Mouse (Mus musculus) urinary bladder, postnatal 4 days (tissue): ENCODE data around the gene Srrd.

Experiments
- DNase-seq, 2 experiments: peaks; one replicate each; pipeline ENCODE4 v3.0.0; 2021 to 2022; ENCODE audit warnings: low spot score in 2 of 2

Srrd gene

DNA sequence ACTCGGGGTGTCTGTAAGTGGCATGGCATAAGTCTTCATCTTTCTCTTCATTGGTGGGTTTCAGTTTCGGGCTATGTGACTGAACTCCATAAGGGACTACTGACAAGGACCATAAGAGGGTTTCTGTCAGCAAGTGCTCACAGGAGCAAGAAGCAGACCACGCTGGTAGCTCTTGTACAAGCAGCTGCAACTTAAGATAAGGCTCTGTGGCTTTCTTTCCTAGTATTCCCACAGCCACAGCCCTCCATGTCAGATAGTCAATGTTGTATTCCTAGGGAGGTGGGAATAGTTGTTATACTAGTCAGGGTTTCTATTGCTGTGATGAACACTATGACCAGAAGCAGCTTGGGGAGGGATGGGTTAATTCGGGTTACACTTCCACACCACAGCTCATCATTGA is 16.7 kb upstream of the Srrd start:
- DNase-seq: no peak

DNA sequence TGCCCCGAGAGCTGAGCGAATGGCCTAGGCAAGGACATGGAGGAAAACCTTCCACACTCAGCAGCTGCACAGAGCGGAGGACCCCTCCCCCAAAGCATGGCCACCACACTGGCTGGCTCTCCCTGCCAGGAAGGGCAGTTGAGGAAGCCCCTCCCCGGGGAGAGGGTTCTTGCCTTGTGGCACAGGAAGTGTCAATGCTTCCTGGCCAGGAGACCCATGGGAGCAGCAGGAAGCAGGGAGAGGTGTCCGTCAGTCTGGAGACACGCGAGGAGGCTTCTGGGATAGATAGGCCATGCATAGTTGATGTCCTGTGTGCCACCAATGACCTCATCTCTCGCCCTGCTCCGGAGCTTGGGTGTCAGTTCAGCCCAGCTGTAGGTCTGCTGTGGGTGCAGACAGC is 13.5 kb upstream of the Srrd start:
- DNase-seq: no peak

DNA sequence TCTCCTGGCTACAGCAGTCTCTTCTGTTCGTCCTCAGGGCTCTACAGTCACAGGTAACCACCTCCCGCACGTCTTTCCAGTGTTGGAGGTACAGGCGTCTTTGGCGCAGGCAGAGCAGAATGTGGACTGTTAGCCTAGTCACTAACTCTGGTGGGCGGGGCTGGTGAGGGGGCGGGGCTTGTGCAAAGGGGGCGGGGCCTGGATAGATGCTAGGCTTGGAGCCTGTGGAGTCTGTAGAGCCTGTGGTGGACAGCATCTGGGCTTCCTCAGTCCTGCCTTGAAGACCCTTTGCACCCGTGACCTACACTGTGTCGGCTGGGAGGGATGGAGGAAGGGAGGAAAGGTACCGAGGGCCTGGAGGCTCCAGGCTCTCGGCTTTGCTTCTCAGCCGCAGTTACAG is 13.1 kb upstream of the Srrd start, which contains the start of gene Gm6583:
Gene Gm6583, minus strand, starts transcription at position 124 of the 400 bp plus-strand sequence.
- DNase-seq: no peak

- no peak for DNase-seq
These were observed 12.7 kb upstream of the Srrd start for GRCm38 (mm10) chr5:112355493-112355892.

DNA sequence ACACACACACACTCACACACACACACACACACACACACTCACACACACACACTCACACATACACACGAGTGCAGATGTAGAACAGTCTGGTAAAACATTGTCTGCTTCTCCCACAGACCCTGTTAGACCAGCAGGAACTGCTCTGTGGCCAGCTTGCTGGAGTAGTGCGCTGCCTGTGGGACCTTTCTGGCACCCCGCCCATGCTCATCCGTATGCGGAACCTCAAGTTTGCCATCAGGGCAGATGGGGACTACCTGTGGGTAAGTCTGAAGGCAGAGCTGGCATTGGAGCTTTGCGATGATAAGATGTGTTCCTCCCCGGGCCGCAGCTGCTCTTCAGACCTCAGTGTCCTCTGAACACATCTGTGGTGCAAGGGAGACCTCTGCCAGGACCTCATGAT is 6.3 kb upstream of the Srrd start:
- DNase-seq: no peak

DNA sequence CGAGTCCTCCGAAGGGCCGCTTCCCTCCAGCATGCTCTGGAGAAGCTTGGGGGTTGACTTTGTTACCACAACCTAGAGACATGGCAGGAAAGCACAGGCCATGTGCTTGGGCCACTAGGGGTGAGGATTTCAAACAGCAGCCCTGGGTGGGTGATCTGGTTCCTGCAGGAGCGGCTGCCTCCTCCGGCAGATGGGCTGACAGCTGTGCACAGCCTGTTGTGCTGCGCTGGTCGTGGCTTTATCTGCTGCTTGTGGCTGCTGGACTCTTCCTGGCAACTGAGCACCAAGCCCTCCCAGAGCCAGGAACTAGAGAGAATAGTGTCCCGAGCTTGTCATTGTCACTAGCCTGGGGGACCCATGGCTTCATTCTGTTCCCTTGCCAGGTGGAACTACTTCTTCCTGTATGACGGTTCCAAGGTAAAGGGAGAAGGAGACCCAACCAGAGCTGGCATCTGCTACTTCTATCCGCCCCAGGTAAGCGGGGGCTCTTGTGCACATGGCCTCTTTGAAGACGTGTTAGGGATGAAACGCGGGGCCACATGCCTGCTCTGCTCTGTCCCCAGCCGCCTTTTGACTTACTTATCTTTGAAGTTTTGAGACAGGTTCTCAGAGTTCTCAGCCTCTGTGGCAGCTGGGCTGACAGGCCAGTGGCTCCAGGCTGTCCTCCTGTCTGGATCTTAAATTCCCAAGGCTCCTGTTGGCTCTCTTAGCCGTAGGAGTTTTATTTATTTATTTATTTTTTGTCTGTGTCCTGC is 3.5 kb upstream of the Srrd start:
- DNase-seq: no peak

- DNase-seq: no peak
These were observed 1.5 kb upstream of the Srrd start for GRCm38 (mm10) chr5:112344092-112344960.

GRCm38 (mm10) chr5:112343205-112343595 is 360 bp upstream of the Srrd start:
- no peak for DNase-seq

GRCm38 (mm10) chr5:112339215-112339614 is 3.6 kb downstream of the Srrd start:
- DNase-seq: no peak

GRCm38 (mm10) chr5:112337004-112337403 is 5.8 kb downstream of the Srrd start:
- DNase-seq: no peak

GRCm38 (mm10) chr5:112335473-112335872 is 7.4 kb downstream of the Srrd start:
- DNase-seq: peak in 1 of 2 experiments; percentile 32

- DNase-seq: no peak
These were observed 12.9 kb downstream of the Srrd start for GRCm38 (mm10) chr5:112329805-112330564.

GRCm38 (mm10) chr5:112327854-112328253 is 15.0 kb downstream of the Srrd start:
- no peak for DNase-seq

- DNase-seq: no peak
These were observed 16.3 kb downstream of the Srrd start for GRCm38 (mm10) chr5:112326446-112327009.

DNA sequence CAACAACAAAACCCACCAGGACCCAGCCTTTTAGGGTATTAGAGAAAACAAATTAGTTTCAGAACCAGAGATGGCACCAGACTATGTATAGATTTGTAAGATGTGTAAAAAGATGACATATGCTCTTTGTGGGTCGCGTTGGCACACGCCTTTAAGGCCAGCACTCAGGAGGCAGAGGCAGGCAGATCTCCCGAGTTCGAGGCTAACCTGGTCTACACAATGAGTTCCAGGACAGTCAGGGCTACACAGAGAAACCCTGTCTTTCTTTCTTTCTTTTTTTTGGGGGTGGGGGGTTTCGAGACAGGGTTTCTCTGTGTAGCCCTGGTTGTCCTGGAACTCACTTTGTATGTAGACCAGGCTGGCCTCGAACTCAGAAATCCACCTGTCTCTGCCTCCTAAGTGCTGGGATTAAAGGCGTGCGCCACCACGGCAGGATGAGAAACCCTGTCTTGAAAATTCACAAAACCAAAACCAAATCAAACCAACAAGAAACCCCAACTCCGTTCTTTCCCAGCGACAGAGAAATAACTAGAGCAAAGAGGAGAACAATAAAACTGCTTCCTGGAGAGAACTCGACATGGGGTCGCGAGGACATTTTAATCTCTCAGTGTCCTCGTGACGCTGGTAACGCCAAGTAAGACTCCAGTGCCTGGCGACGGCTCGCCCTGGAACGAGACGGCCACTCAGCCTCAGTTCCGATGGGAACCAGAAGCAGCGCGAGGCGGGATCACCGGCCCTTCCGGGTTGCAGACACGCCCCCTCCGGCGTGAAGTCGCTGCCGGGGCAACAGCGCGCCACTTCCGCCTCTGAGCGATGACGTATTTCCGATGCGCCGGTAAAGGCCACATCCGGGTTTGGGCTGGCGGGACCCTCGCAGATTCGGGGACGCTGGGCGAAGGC is 17.0 kb downstream of the Srrd start, which contains the start of gene Tfip11:
Gene Tfip11, plus strand, starts transcription at position 813 of the 900 bp plus-strand sequence.
- DNase-seq: peak; percentile 93 to 97

DNA sequence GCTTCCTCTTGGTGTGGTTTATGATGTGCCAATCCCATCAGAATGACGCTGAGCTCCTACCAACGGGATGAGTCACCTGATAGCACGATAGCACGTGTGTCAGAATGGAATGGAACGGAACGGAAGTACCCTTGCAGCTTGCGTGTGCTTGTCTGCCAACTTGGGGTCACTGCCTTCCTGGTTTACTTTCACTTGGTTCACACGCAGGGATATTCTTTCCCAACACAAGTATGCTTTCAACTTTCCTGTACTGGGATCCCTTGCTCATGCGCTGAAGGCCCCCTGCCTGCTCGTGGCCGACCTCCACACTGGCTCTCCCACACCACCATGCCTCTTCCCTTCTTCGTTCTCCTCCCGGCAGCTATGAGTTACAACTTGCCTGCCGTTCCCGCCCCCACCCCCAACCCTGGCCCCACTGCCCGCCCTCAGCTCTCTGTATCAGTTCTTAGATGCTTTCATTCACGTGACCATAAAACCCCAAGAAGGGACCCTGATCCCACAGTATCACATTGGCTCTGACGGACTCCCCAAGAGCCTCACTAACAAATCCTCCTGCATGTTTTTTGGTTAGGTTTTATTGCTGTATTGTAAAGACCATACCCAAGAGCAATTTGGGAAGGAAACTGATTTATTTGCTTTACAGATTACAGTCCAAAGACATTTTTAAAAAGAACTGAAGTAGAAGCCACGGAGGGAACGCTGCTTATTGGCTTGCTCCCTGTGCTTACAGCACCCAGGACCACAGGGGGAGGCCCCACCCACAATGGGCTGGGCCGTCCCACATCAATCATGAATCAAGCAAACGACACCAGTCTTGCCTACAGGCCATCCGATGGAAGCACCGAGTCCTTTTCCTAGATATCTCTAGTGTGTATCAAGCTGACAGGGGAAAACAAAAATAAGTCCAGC is 17.9 kb downstream of the Srrd start:
- DNase-seq: no peak

DNA sequence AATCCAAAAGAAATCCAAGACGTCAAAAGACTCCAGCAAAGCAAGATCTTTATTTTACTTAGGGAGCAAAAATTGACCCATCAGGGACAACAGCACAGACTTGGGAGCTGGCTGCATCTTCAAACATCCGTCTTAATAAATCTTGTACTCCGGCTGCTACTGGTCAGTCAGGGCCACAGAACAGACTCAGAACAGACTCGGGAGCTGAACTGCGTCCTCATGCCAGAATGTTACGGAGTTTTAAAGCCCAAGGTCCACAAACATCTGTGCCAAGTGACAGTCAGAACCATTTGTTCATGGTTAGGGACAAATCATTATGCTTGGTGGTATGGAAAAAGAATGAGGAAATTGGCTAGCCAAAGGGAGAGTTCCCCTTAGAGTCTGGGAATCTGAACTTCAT is 19.6 kb downstream of the Srrd start:
- DNase-seq: no peak

- no peak for DNase-seq
These were observed 21.5 kb downstream of the Srrd start for GRCm38 (mm10) chr5:112321376-112321775.

GRCm38 (mm10) chr5:112320936-112321335 is 21.9 kb downstream of the Srrd start:
- DNase-seq: no peak

- DNase-seq: no peak
These were observed 22.5 kb downstream of the Srrd start for GRCm38 (mm10) chr5:112320379-112320778.
